Mouse (Mus musculus) hindbrain, embryonic 15.5 days (tissue): ENCODE data around the gene Spata1. TPM values are rescaled to one million over a fixed set of nuclear protein-coding genes. Genes with fewer than 3 reads are reported as not detected.

Experiments
- ATAC-seq: fragments of 200-750 bp; cut with Nextera tagmentation; 2 replicates; pipeline ENCODE4 v1.8.0; 2017; ENCODE audit warnings: low read depth, moderate number of reproducible peaks, moderate TSS enrichment; ENCODE audit not compliant: low FRiP score
- H3K27ac ChIP-seq: fragments of 300-500 bp; sonication (generic); replicated peaks from 2 replicates; pipeline ENCODE4 v1.5.1; 2015; ENCODE audit warnings: mild to moderate bottlenecking, inconsistent platforms
- H3K27me3 ChIP-seq: fragments of 300-500 bp; sonication (generic); 2 replicates; pipeline ENCODE4 v1.6.1; 2015; ENCODE audit warnings: control low read depth, inconsistent platforms
- H3K36me3 ChIP-seq: fragments of 300-500 bp; sonication (generic); 2 replicates; pipeline ENCODE4 v1.6.1; 2015; ENCODE audit warnings: control low read depth, inconsistent platforms
- H3K4me1 ChIP-seq: fragments of 300-500 bp; sonication (generic); replicated peaks from 2 replicates; pipeline ENCODE4 v1.6.1; 2015; ENCODE audit warnings: control low read depth, inconsistent platforms
- H3K4me2 ChIP-seq: fragments of 300-500 bp; sonication (generic); 2 replicates; pipeline ENCODE4 v1.6.1; 2015; ENCODE audit warnings: moderate library complexity, mild to moderate bottlenecking, inconsistent platforms
- H3K4me3 ChIP-seq: fragments of 300-500 bp; sonication (generic); 2 replicates; pipeline ENCODE4 v1.5.1; 2015; ENCODE audit warnings: mild to moderate bottlenecking, inconsistent platforms
- H3K9ac ChIP-seq: fragments of 300-500 bp; sonication (generic); 2 replicates; pipeline ENCODE4 v1.6.1; 2015; ENCODE audit warnings: inconsistent platforms
- H3K9me3 ChIP-seq: fragments of 300-500 bp; sonication (generic); 2 replicates; pipeline ENCODE4 v1.6.1; 2016; ENCODE audit warnings: control low read depth, inconsistent platforms
- WGBS: fragments of 180-500 bp; shearing (Covaris S2); methylation state at CpG from one replicate; pipeline ENCODE4 v1.1.7; 2015; 5-methylcytosine and 5-hydroxymethylcytosine counted together
- polyA plus RNA-seq: library from polyadenylated mRNA; unstranded; fragments of >200 nt; fragmentation: Nextera tagmentation; extraction: Ambion mirVana; gene quantifications from 2 replicates; pipeline ENCODE4 v1.2.1, GENCODE M21; 2015

Spata1 gene
- polyA plus RNA-seq, result 5.4 and 5.6 TPM in 2 replicates

GRCm38 (mm10) chr3:146499431-146500002 is at the start of gene Spata1, which contains the start of gene Gng5:
Spata1 (minus strand) TSS chr3:146499753.
Gng5 (plus strand) TSS chr3:146499807.
- Histone ChIP-seq H3K27ac (peak within 1 kb of the TSS; percentile 77), H3K27me3 (no peaks in the 10 kb centered on the region), H3K4me2 (peak within 1 kb of the TSS; percentile 72), H3K4me3 (peak within 1 kb of the TSS; percentile 79), H3K36me3 (peaks cover 9% of the 10 kb centered on the region; the same call in 1 of the 2 replicates), H3K9me3 (no peaks in the 10 kb centered on the region), H3K4me1 (peaks cover 28% of the 10 kb centered on the region), H3K9ac (peak within 1 kb of the TSS; percentile 49)
- ATAC-seq, result peak; percentile 91
- WGBS, result under 1% methylated on average over 73 of the region's 88 CpGs

GRCm38 (mm10) chr3:146543632-146544031 is 44.1 kb upstream of the Spata1 start:
- Histone ChIP-seq H3K9ac (no peak overlapping the region), H3K4me1 (no peaks in the 10 kb centered on the region), H3K36me3 (no peaks in the 10 kb centered on the region), H3K9me3 (no peaks in the 10 kb centered on the region), H3K4me2 (no peak overlapping the region), H3K27me3 (no peaks in the 10 kb centered on the region), H3K4me3 (no peak overlapping the region), H3K27ac (no peak overlapping the region)
- ATAC-seq, result no peak
- WGBS, result 26% methylated on average over 1 of the region's 1 CpGs

- Histone ChIP-seq H3K27ac (no peak overlapping the region), H3K4me2 (no peak overlapping the region), H3K36me3 (no peaks in the 10 kb centered on the region), H3K9ac (no peak overlapping the region), H3K4me3 (no peak overlapping the region), H3K27me3 (no peaks in the 10 kb centered on the region), H3K9me3 (no peaks in the 10 kb centered on the region), H3K4me1 (no peaks in the 10 kb centered on the region)
- no peak for ATAC-seq
- WGBS, result 85% methylated on average over 4 of the region's 4 CpGs
Measured at GRCm38 (mm10) chr3:146540521-146541273, 41.1 kb upstream of the Spata1 start.

- Histone ChIP-seq H3K4me2 (no peak overlapping the region), H3K4me1 (no peaks in the 10 kb centered on the region), H3K9ac (no peak overlapping the region), H3K27me3 (no peaks in the 10 kb centered on the region), H3K27ac (no peak overlapping the region), H3K4me3 (no peak overlapping the region), H3K36me3 (no peaks in the 10 kb centered on the region), H3K9me3 (no peaks in the 10 kb centered on the region)
- no peak for ATAC-seq
- WGBS, result 58% methylated on average over 6 of the region's 6 CpGs
Measured at GRCm38 (mm10) chr3:146534986-146535385, 35.4 kb upstream of the Spata1 start.

- H3K4me2 ChIP-seq, result no peak overlapping the region
- no peak for ATAC-seq
- WGBS, result 44% methylated on average over 2 of the region's 2 CpGs
- H3K9ac ChIP-seq, result no peak overlapping the region
- no peaks in the 10 kb centered on the region for H3K27me3 ChIP-seq
- H3K27ac ChIP-seq, result no peak overlapping the region
- no peaks in the 10 kb centered on the region for H3K9me3 ChIP-seq
- no peaks in the 10 kb centered on the region for H3K4me1 ChIP-seq
- H3K4me3 ChIP-seq, result no peak overlapping the region
- H3K36me3 ChIP-seq, result no peaks in the 10 kb centered on the region
Measured at GRCm38 (mm10) chr3:146528335-146528734, 28.8 kb upstream of the Spata1 start.

- peaks cover 12% of the 10 kb centered on the region for H3K4me1 ChIP-seq
- peak; percentile 2; the same call in 1 of the 2 replicates for ATAC-seq
- WGBS, result 13% methylated on average over 8 of the region's 8 CpGs
- peak overlapping the region; percentile 75 for H3K4me3 ChIP-seq
- H3K9me3 ChIP-seq, result no peaks in the 10 kb centered on the region
- peak overlapping the region; percentile 99 for H3K27ac ChIP-seq
- no peaks in the 10 kb centered on the region for H3K27me3 ChIP-seq
- H3K9ac ChIP-seq, result peak overlapping the region; percentile 16; the same call in 1 of the 2 replicates
- peak overlapping the region; percentile 70 for H3K4me2 ChIP-seq
- H3K36me3 ChIP-seq, result peaks cover 18% of the 10 kb centered on the region
Measured at GRCm38 (mm10) chr3:146521652-146522020, 22.1 kb upstream of the Spata1 start.

GRCm38 (mm10) chr3:146520798-146521651 is 21.5 kb upstream of the Spata1 start, which contains the start of gene Rpf1:
Rpf1 (minus strand) TSS chr3:146521429.
- peak within 1 kb of the TSS; percentile 99 for H3K27ac ChIP-seq
- peaks cover 18% of the 10 kb centered on the region for H3K36me3 ChIP-seq
- peaks cover 12% of the 10 kb centered on the region for H3K4me1 ChIP-seq
- H3K9ac ChIP-seq, result peak within 1 kb of the TSS; percentile 87
- H3K27me3 ChIP-seq, result no peaks in the 10 kb centered on the region
- peak within 1 kb of the TSS; percentile 70 for H3K4me2 ChIP-seq
- no peaks in the 10 kb centered on the region for H3K9me3 ChIP-seq
- peak within 1 kb of the TSS; percentile 75 for H3K4me3 ChIP-seq
- ATAC-seq, result peak; percentile 97
- WGBS, result under 1% methylated on average over 56 of the region's 82 CpGs

- Histone ChIP-seq H3K27ac (peak overlapping the region; percentile 99), H3K4me3 (peak overlapping the region; percentile 75)
- ATAC-seq, result no peak
Measured at GRCm38 (mm10) chr3:146520226-146520797, 20.8 kb upstream of the Spata1 start.

GRCm38 (mm10) chr3:146506711-146507110 is 7.2 kb upstream of the Spata1 start:
- no peak overlapping the region for H3K4me3 ChIP-seq
- H3K4me2 ChIP-seq, result no peak overlapping the region
- H3K36me3 ChIP-seq, result peaks cover 53% of the 10 kb centered on the region
- H3K27me3 ChIP-seq, result no peaks in the 10 kb centered on the region
- 97% methylated on average over 7 of the region's 7 CpGs for WGBS
- no peak overlapping the region for H3K27ac ChIP-seq
- peaks cover 6% of the 10 kb centered on the region for H3K4me1 ChIP-seq
- H3K9ac ChIP-seq, result no peak overlapping the region
- no peak for ATAC-seq
- no peaks in the 10 kb centered on the region for H3K9me3 ChIP-seq

More at GRCm38 (mm10) chr3:146520226-146520797, 20.8 kb upstream of the Spata1 start:
- no peaks in the 10 kb centered on the region for H3K27me3 ChIP-seq
- peak overlapping the region; percentile 70 for H3K4me2 ChIP-seq
- WGBS, result 31% methylated on average over 5 of the region's 5 CpGs
- peak overlapping the region; percentile 87 for H3K9ac ChIP-seq
- no peaks in the 10 kb centered on the region for H3K9me3 ChIP-seq
- peaks cover 21% of the 10 kb centered on the region for H3K36me3 ChIP-seq
- peaks cover 12% of the 10 kb centered on the region for H3K4me1 ChIP-seq

GRCm38 (mm10) chr3:146501601-146502123 is 2.1 kb upstream of the Spata1 start:
- peak overlapping the region; percentile 9; the same call in 1 of the 2 replicates for H3K9ac ChIP-seq
- no peak overlapping the region for H3K27ac ChIP-seq
- peaks cover 22% of the 10 kb centered on the region for H3K36me3 ChIP-seq
- 57% methylated on average over 5 of the region's 5 CpGs for WGBS
- no peaks in the 10 kb centered on the region for H3K27me3 ChIP-seq
- no peak for ATAC-seq
- peak overlapping the region; percentile 72 for H3K4me2 ChIP-seq
- peak overlapping the region; percentile 79 for H3K4me3 ChIP-seq
- no peaks in the 10 kb centered on the region for H3K9me3 ChIP-seq
- H3K4me1 ChIP-seq, result peaks cover 28% of the 10 kb centered on the region

GRCm38 (mm10) chr3:146500810-146501201 is 1.3 kb upstream of the Spata1 start:
- H3K4me2 ChIP-seq, result peak overlapping the region; percentile 72
- no peaks in the 10 kb centered on the region for H3K27me3 ChIP-seq
- H3K9ac ChIP-seq, result peak overlapping the region; percentile 49
- H3K4me3 ChIP-seq, result peak overlapping the region; percentile 79
- H3K4me1 ChIP-seq, result peaks cover 28% of the 10 kb centered on the region
- H3K9me3 ChIP-seq, result no peaks in the 10 kb centered on the region
- H3K36me3 ChIP-seq, result peaks cover 16% of the 10 kb centered on the region
- no peak for ATAC-seq
- H3K27ac ChIP-seq, result peak overlapping the region; percentile 77; the same call in 1 of the 2 replicates
- WGBS, result 9% methylated on average over 5 of the region's 5 CpGs
